Mouse (Mus musculus) forebrain, embryonic 14.5 days (tissue): Measurements from ENCODE around the gene Hebp1. TPM values are rescaled to one million over a fixed set of nuclear protein-coding genes. Genes with fewer than 3 reads are reported as not detected.

Experiments used
- ATAC-seq: fragments of 200-750 bp; cut with Nextera tagmentation; 2 replicates; pipeline ENCODE4 v1.8.0; 2017; ENCODE audit warnings: mild to moderate bottlenecking, moderate library complexity
- DNase-seq: peaks from one replicate; pipeline ENCODE4 v3.0.0-alpha.2; 2015; ENCODE audit warnings: low spot score
- H3K27ac ChIP-seq: fragments of 300-500 bp; sonication (generic); 2 replicates; pipeline ENCODE4 v1.5.1; 2014; ENCODE audit warnings: low read depth, mild to moderate bottlenecking, control low read depth, low read length, moderate library complexity
- H3K27me3 ChIP-seq: fragments of 300-500 bp; sonication (generic); replicated peaks from 2 replicates; pipeline ENCODE4 v1.6.1; 2014; ENCODE audit warnings: low read length, control low read depth, mixed read lengths; ENCODE audit not compliant: control insufficient read depth, insufficient read depth
- H3K36me3 ChIP-seq: fragments of 300-500 bp; sonication (generic); 2 replicates; pipeline ENCODE4 v1.6.1; 2014; ENCODE audit warnings: low read length, control low read depth; ENCODE audit not compliant: control insufficient read depth, insufficient read depth
- H3K4me1 ChIP-seq: fragments of 300-500 bp; sonication (generic); 2 replicates; pipeline ENCODE4 v1.6.1; 2014; ENCODE audit warnings: antibody characterized with exemption, low read length, control low read depth; ENCODE audit not compliant: control insufficient read depth, insufficient read depth
- H3K4me2 ChIP-seq: fragments of 300-500 bp; sonication (generic); 2 replicates; pipeline ENCODE4 v1.6.1; 2014; ENCODE audit warnings: mild to moderate bottlenecking, control low read depth, low read length
- H3K4me3 ChIP-seq: fragments of 300-500 bp; sonication (generic); 2 replicates; pipeline ENCODE4 v1.5.1; 2014; ENCODE audit warnings: low read depth, low read length, control low read depth
- H3K9ac ChIP-seq: fragments of 300-500 bp; sonication (generic); 2 replicates; pipeline ENCODE4 v1.6.1; 2014; ENCODE audit warnings: mild to moderate bottlenecking, low read length, control low read depth, moderate library complexity
- H3K9me3 ChIP-seq: fragments of 300-500 bp; sonication (generic); replicated peaks from 2 replicates; pipeline ENCODE4 v1.6.1; 2016; ENCODE audit warnings: low read length, control low read depth, mixed read lengths; ENCODE audit not compliant: control insufficient read depth
- WGBS: fragments of 180-500 bp; shearing (Covaris S2); extraction: QIAGEN DNeasy Blood & Tissue Kit; methylation state at CpG from one replicate; pipeline ENCODE4 v1.1.7; 2014; 5-methylcytosine and 5-hydroxymethylcytosine counted together
- polyA plus RNA-seq: library from polyadenylated mRNA; unstranded; fragments of >200 nt; fragmentation: Nextera tagmentation; extraction: Ambion mirVana; gene quantifications from 2 replicates; pipeline ENCODE4 v1.2.1, GENCODE M21; 2014

Gene Hebp1
- polyA plus RNA-seq, result 4.6 and 6.8 TPM in 2 replicates

DNA sequence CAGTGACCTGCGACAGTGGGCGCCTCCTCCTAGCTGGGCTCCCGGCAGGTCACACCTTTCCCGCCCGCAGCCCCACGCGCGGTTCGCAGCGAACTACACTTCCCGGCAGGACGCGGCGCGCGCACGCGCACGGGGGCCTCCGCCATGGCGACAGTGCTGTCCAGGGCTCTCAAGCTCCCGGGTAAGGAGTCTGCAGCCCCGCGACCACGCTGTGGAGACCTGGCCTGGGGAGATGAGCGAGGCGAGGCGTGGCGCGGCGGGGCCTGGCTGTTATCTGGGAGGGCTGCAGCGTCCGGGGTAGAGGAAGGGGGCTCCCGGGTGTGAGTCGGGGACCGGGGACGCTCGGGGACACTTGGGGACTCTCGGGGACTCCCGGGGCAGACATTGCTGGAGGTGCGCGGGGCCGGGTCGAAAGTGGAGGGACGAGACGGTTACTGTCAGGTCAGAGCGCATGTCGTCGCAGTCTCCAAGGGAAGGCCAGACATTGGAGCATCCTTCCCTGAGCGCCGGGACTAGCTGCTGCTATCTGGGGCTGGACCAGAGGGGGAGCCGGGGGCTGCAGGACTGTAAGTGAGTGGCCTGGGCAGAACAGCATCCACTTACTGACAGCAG, at the start of gene Hebp1, which contains the start of gene Fam234b:
Gene Hebp1, minus strand, starts transcription at position 102 of the 612 bp plus-strand sequence.
Gene Fam234b, plus strand, starts transcription at position 57 of the 612 bp plus-strand sequence.
- DNase-seq (peak; percentile 84), ATAC-seq (peak; percentile 94)
- peak within 1 kb of the TSS; percentile 86 for H3K4me3 ChIP-seq
- H3K36me3 ChIP-seq, result no peaks in the 10 kb centered on the region
- H3K27ac ChIP-seq, result peak within 1 kb of the TSS; percentile 55; the same call in 1 of the 2 replicates
- peaks cover 17% of the 10 kb centered on the region for H3K4me1 ChIP-seq
- H3K4me2 ChIP-seq, result peak within 1 kb of the TSS; percentile 88
- peak within 1 kb of the TSS; percentile 90 for H3K9ac ChIP-seq
- H3K9me3 ChIP-seq, result no peaks in the 10 kb centered on the region
- 1% methylated on average over 49 of the region's 52 CpGs for WGBS
- H3K27me3 ChIP-seq, result no peaks in the 10 kb centered on the region

DNA sequence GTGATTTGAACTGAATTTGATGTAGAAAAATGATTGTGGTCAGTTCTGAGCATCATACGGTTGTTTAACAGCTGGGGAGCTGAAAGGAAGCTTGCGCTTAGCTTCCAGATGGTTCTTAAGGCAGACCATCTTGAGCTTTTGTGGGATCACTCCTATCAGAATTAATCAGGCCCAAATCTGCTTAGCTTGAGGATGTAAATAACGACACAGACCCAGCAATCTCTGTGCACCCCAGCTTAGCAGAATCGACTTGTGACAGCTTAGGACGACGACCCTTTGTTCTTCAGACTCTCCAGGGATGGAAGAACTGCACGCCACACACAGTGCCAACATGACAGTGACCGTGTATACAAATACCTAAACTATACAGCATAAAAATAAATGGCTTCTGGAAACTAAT, 47.8 kb upstream of the Hebp1 start:
- Histone ChIP-seq H3K9ac (no peak overlapping the region), H3K36me3 (no peaks in the 10 kb centered on the region), H3K27ac (no peak overlapping the region), H3K4me3 (no peak overlapping the region), H3K27me3 (no peaks in the 10 kb centered on the region), H3K9me3 (no peaks in the 10 kb centered on the region), H3K4me1 (no peaks in the 10 kb centered on the region), H3K4me2 (no peak overlapping the region)
- ATAC-seq, result no peak
- WGBS, result 54% methylated on average over 8 of the region's 8 CpGs
- peak; percentile 16 for DNase-seq

DNA sequence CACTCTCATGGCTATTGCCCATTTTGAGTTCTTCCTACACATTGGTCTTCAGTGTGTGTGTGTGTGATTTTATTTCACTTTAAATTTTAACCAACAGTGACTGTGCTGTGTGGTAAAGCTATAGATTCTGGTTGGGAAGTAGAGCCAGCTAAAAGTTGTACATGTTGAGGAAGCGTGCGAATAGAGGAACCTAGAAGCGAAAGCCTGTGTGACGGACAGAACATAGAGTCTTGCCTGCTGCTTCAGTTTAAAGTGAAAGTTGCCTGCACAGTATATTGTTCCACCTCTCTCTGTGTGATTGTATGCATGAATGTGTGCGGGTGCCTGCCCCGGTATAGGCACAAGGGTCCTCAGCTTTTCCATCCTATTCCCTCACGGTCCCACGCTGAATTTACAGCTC, 42.5 kb upstream of the Hebp1 start:
- Histone ChIP-seq H3K9ac (no peak overlapping the region), H3K4me3 (no peak overlapping the region), H3K9me3 (no peaks in the 10 kb centered on the region), H3K27ac (no peak overlapping the region), H3K4me1 (no peaks in the 10 kb centered on the region), H3K27me3 (no peaks in the 10 kb centered on the region), H3K36me3 (peaks cover 17% of the 10 kb centered on the region), H3K4me2 (no peak overlapping the region)
- WGBS, result 93% methylated on average over 8 of the region's 8 CpGs
- DNase-seq (no peak), ATAC-seq (no peak)

DNA sequence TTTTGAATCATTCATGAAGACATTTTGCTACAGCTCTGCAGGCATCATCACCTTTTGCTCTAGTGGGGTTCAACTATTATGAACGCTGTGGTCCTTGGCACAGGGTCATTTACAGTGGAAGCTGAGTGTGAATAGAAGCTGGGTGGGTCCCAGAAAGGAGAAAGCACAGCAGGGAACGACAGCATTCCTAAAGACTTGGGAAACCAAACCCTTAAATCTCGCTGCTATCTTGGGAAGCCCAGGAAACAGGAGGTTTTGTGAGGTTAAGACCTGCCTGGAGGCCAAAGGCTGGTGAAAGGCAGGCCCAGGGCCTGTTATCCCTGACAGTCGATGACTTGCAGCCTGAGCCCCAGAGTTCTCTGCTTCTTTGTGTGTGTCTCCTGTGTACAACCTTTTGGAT, 40.4 kb upstream of the Hebp1 start:
- H3K9me3 ChIP-seq, result no peaks in the 10 kb centered on the region
- no peak overlapping the region for H3K27ac ChIP-seq
- no peak overlapping the region for H3K4me3 ChIP-seq
- ATAC-seq, result no peak
- H3K9ac ChIP-seq, result no peak overlapping the region
- no peaks in the 10 kb centered on the region for H3K4me1 ChIP-seq
- H3K27me3 ChIP-seq, result no peaks in the 10 kb centered on the region
- DNase-seq, result no peak
- H3K36me3 ChIP-seq, result peaks cover 34% of the 10 kb centered on the region
- H3K4me2 ChIP-seq, result no peak overlapping the region
- 50% methylated on average over 4 of the region's 4 CpGs for WGBS

GRCm38 (mm10) chr6:135237326-135237725, 39.5 kb upstream of the Hebp1 start:
- 80% methylated on average over 14 of the region's 14 CpGs for WGBS
- Histone ChIP-seq H3K27ac (no peak overlapping the region), H3K4me3 (no peak overlapping the region), H3K4me2 (no peak overlapping the region), H3K36me3 (peaks cover 42% of the 10 kb centered on the region), H3K4me1 (no peaks in the 10 kb centered on the region), H3K27me3 (no peaks in the 10 kb centered on the region), H3K9ac (no peak overlapping the region), H3K9me3 (no peaks in the 10 kb centered on the region)
- ATAC-seq (no peak), DNase-seq (no peak)

GRCm38 (mm10) chr6:135236576-135236975, 38.8 kb upstream of the Hebp1 start:
- no peak overlapping the region for H3K4me3 ChIP-seq
- no peak overlapping the region for H3K4me2 ChIP-seq
- no peak for ATAC-seq
- peaks cover 49% of the 10 kb centered on the region for H3K36me3 ChIP-seq
- H3K9me3 ChIP-seq, result no peaks in the 10 kb centered on the region
- 91% methylated on average over 3 of the region's 3 CpGs for WGBS
- no peak overlapping the region for H3K9ac ChIP-seq
- no peaks in the 10 kb centered on the region for H3K27me3 ChIP-seq
- H3K27ac ChIP-seq, result no peak overlapping the region
- no peaks in the 10 kb centered on the region for H3K4me1 ChIP-seq
- no peak for DNase-seq

GRCm38 (mm10) chr6:135235742-135236141, 37.9 kb upstream of the Hebp1 start:
- H3K9ac ChIP-seq, result no peak overlapping the region
- no peaks in the 10 kb centered on the region for H3K27me3 ChIP-seq
- no peaks in the 10 kb centered on the region for H3K4me1 ChIP-seq
- H3K4me2 ChIP-seq, result no peak overlapping the region
- DNase-seq (no peak), ATAC-seq (no peak)
- peaks cover 50% of the 10 kb centered on the region for H3K36me3 ChIP-seq
- H3K27ac ChIP-seq, result no peak overlapping the region
- no peak overlapping the region for H3K4me3 ChIP-seq
- no peaks in the 10 kb centered on the region for H3K9me3 ChIP-seq
- 89% methylated on average over 3 of the region's 3 CpGs for WGBS

DNA sequence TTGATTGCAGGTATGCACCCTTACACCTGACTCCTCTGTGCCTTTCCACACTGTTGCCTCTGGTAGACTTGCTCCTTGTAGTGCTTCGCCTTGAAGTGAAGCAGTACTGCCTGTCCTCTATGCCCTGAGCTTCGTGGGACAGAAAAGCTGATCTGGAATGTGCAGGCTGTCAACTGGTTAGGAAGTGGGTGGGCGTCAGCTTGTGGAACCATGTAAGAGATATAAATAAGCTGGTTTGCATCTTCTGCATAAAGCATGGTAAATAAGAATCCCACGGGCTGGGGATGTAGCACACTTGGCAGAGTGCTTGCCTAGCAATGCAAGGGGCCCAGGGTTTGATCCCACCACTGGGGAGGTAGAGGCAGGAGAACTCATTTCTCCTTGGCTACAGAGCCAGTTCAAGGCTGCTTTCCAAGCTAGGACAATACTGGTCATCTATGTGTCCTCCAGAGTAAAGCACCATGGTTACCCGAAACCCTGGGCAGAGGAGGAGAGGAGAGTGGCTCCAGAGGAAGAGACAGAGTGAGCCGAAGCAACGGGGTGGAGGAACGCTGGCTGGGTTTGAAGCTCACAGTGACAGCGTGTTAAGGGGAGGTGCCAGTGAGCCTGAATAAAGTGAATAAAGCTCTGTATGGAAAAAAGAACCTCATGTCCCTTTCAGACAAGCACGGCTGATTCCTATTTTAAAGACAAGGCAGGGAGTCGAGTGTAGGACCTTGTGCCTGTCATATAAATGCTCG, 34.8 kb upstream of the Hebp1 start:
- Histone ChIP-seq H3K4me3 (no peak overlapping the region), H3K9me3 (no peaks in the 10 kb centered on the region), H3K36me3 (peaks cover 64% of the 10 kb centered on the region), H3K27me3 (no peaks in the 10 kb centered on the region), H3K9ac (no peak overlapping the region), H3K4me2 (no peak overlapping the region), H3K4me1 (no peaks in the 10 kb centered on the region), H3K27ac (no peak overlapping the region)
- ATAC-seq (no peak), DNase-seq (no peak)
- 76% methylated on average over 12 of the region's 12 CpGs for WGBS

GRCm38 (mm10) chr6:135230586-135230985, 32.8 kb upstream of the Hebp1 start:
- no peak for DNase-seq
- Histone ChIP-seq H3K9me3 (no peaks in the 10 kb centered on the region), H3K9ac (no peak overlapping the region), H3K4me1 (no peaks in the 10 kb centered on the region), H3K4me2 (no peak overlapping the region), H3K4me3 (no peak overlapping the region), H3K27me3 (no peaks in the 10 kb centered on the region), H3K36me3 (peaks cover 64% of the 10 kb centered on the region), H3K27ac (no peak overlapping the region)
- no peak for ATAC-seq
- 90% methylated on average over 6 of the region's 6 CpGs for WGBS
